Mouse (Mus musculus) intestine, embryonic 14.5 days (tissue): ENCODE results near the gene Sbk1. TPM values are rescaled to one million over a fixed set of nuclear protein-coding genes. Genes with fewer than 3 reads are reported as not detected.

Experiments
- ATAC-seq: fragments of 200-750 bp; cut with Nextera tagmentation; replicated peaks from 2 replicates; pipeline ENCODE4 v1.8.0; 2017; ENCODE audit warnings: low read depth, moderate number of reproducible peaks, moderate TSS enrichment, moderate library complexity; ENCODE audit not compliant: low FRiP score, low TSS enrichment
- DNase-seq: peaks from one replicate; pipeline ENCODE4 v3.0.0-alpha.2; 2018; ENCODE audit warnings: low spot score
- H3K27ac ChIP-seq: fragments of 300-500 bp; sonication (generic); 2 replicates; pipeline ENCODE4 v1.5.1; 2014; ENCODE audit warnings: low read depth, mild to moderate bottlenecking, control low read depth
- H3K27me3 ChIP-seq: fragments of 300-500 bp; sonication (generic); replicated peaks from 2 replicates; pipeline ENCODE4 v1.6.1; 2014; ENCODE audit warnings: low read length, control low read depth; ENCODE audit not compliant: control insufficient read depth, insufficient read depth
- H3K36me3 ChIP-seq: fragments of 300-500 bp; sonication (generic); 2 replicates; pipeline ENCODE4 v1.6.1; 2014; ENCODE audit warnings: low read length, control low read depth; ENCODE audit not compliant: control insufficient read depth, insufficient read depth
- H3K4me1 ChIP-seq: fragments of 300-500 bp; sonication (generic); replicated peaks from 2 replicates; pipeline ENCODE4 v1.6.1; 2014; ENCODE audit warnings: low read length, control low read depth, mixed read lengths; ENCODE audit not compliant: control insufficient read depth, insufficient read depth
- H3K4me2 ChIP-seq: fragments of 300-500 bp; sonication (generic); 2 replicates; pipeline ENCODE4 v1.6.1; 2014; ENCODE audit warnings: low read length
- H3K4me3 ChIP-seq: fragments of 300-500 bp; sonication (generic); 2 replicates; pipeline ENCODE4 v1.5.1; 2014; ENCODE audit warnings: low read depth, low read length, control low read depth, mixed read lengths
- H3K9ac ChIP-seq: fragments of 300-500 bp; sonication (generic); 2 replicates; pipeline ENCODE4 v1.6.1; 2014; ENCODE audit warnings: mild to moderate bottlenecking, low read length
- H3K9me3 ChIP-seq: fragments of 300-500 bp; sonication (generic); 2 replicates; pipeline ENCODE4 v1.6.1; 2016; ENCODE audit warnings: low read length, control low read depth; ENCODE audit not compliant: control insufficient read depth
- WGBS: fragments of 180-500 bp; shearing (Covaris S2); extraction: QIAGEN DNeasy Blood & Tissue Kit; methylation state at CpG from one replicate; pipeline ENCODE4 v1.1.7; 2014; 5-methylcytosine and 5-hydroxymethylcytosine counted together
- polyA plus RNA-seq: library from polyadenylated mRNA; unstranded; fragments of >200 nt; fragmentation: Nextera tagmentation; extraction: Ambion mirVana; gene quantifications from 2 replicates; pipeline ENCODE4 v1.2.1, GENCODE M21; 2014

The Sbk1 gene
- polyA plus RNA-seq, 1 experiment from 2014 or later, result 34.2 TPM

GRCm38 (mm10) chr7:126274137-126274536 is 1.7 kb downstream of the Sbk1 start:
- ATAC-seq, result no peak
- no peaks in the 10 kb centered on the region for H3K9me3 ChIP-seq
- peaks cover 23% of the 10 kb centered on the region for H3K4me1 ChIP-seq
- peaks cover 29% of the 10 kb centered on the region for H3K36me3 ChIP-seq
- WGBS, result 16% methylated on average over 3 of the region's 3 CpGs
- H3K4me2 ChIP-seq, result peak overlapping the region; percentile 90
- DNase-seq, result no peak
- H3K4me3 ChIP-seq, result peak overlapping the region; percentile 70
- H3K9ac ChIP-seq, result peak overlapping the region; percentile 93
- H3K27me3 ChIP-seq, result no peaks in the 10 kb centered on the region
- H3K27ac ChIP-seq, result no peak overlapping the region

DNA sequence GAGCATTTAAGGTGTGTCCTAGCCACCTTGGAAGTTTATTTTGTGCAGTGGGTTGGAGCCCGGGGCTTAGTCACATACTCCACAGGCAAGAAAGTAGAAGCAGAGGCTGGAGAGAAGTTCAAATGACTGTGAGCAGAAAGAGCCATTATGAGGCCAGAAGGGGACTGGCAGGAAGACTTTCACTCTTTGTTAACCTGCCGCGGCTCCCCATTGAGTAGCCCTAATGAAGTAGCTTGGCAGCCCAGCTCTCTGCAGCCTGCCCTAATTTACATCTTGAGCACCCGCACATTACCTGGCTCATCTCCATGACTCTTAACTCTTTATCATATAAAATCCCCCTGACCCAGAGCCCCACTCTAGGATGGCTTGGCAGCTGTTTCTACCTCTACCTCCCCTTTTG is 2.2 kb downstream of the Sbk1 start:
- WGBS, result 18% methylated on average over 4 of the region's 4 CpGs
- peak overlapping the region; percentile 90 for H3K4me2 ChIP-seq
- no peaks in the 10 kb centered on the region for H3K9me3 ChIP-seq
- DNase-seq (no peak), ATAC-seq (no peak)
- H3K27ac ChIP-seq, result no peak overlapping the region
- peaks cover 23% of the 10 kb centered on the region for H3K4me1 ChIP-seq
- H3K36me3 ChIP-seq, result peaks cover 29% of the 10 kb centered on the region
- no peaks in the 10 kb centered on the region for H3K27me3 ChIP-seq
- H3K4me3 ChIP-seq, result peak overlapping the region; percentile 70
- H3K9ac ChIP-seq, result peak overlapping the region; percentile 93

DNA sequence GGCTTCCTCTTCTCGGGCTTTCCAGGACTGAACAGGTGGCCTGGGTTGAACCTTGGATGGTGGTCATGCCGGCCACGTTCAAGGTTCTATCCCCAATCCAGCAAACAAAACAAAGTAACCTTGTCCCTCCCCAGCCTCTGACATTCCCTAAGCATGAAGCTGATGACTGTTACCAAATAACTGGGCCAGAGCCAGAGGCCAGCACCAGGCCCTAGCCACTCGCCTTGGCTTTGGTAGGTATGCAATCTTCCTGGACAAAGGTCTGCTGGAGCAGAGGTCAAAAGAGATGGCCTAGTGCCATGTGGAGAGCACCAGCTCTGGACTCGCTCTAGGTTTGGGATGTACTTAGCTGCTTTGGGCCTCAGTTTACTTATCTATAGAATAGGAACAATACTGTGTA is 3.3 kb downstream of the Sbk1 start:
- H3K4me3 ChIP-seq, result no peak overlapping the region
- H3K9me3 ChIP-seq, result no peaks in the 10 kb centered on the region
- peaks cover 23% of the 10 kb centered on the region for H3K4me1 ChIP-seq
- H3K36me3 ChIP-seq, result peaks cover 29% of the 10 kb centered on the region
- ATAC-seq, result no peak
- no peak for DNase-seq
- WGBS, result 88% methylated on average over 5 of the region's 5 CpGs
- no peaks in the 10 kb centered on the region for H3K27me3 ChIP-seq
- no peak overlapping the region for H3K9ac ChIP-seq
- no peak overlapping the region for H3K27ac ChIP-seq
- no peak overlapping the region for H3K4me2 ChIP-seq

- Histone ChIP-seq H3K9me3 (no peaks in the 10 kb centered on the region), H3K4me2 (no peak overlapping the region), H3K36me3 (peaks cover 31% of the 10 kb centered on the region), H3K4me1 (peaks cover 22% of the 10 kb centered on the region), H3K9ac (no peak overlapping the region), H3K27ac (no peak overlapping the region), H3K4me3 (no peak overlapping the region), H3K27me3 (no peaks in the 10 kb centered on the region)
- 58% methylated on average over 6 of the region's 6 CpGs for WGBS
- DNase-seq (no peak), ATAC-seq (no peak)
Measured at GRCm38 (mm10) chr7:126276297-126276696, 3.9 kb downstream of the Sbk1 start.

DNA sequence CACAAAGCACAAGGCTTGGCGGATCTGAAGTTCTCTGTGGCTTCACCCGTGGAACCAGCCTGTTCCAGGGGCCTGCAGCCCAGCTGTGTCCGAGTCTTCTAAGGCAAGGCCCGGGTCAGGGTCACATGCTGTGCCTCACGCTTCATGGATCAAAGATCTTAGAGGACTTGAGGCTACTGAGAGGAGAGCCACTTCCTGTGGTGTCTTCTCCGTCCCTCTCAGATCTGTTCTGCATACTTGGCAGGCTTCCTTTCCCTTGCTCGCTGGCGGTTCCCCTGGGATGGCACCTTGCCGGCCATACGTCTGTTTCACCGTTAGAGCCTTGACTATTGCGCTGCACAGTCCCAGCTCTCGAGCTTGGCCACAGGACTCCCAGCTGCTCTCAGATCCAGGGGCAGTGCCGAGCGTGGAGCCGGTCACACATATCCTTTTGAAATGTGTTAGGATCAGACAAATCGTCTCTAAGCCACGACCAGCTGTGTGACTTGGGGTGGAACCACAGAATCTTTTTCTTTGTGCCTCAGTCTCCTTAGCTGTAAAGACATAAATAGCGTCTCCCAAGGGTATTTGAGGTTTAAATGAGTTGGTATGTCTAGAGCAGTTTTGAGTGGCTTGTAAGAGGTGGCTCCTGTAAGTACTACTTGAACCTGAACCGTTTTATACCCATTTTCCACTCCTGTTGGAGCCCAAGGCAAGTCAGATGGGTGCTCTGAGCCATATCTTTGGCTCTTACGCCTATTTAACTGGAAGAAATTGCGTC is 5.3 kb downstream of the Sbk1 start:
- Histone ChIP-seq H3K4me1 (peaks cover 20% of the 10 kb centered on the region), H3K27me3 (no peaks in the 10 kb centered on the region), H3K4me3 (no peak overlapping the region), H3K36me3 (peaks cover 39% of the 10 kb centered on the region), H3K27ac (no peak overlapping the region), H3K9ac (no peak overlapping the region), H3K4me2 (no peak overlapping the region), H3K9me3 (no peaks in the 10 kb centered on the region)
- DNase-seq (no peak), ATAC-seq (no peak)
- 82% methylated on average over 22 of the region's 22 CpGs for WGBS

- Histone ChIP-seq H3K36me3 (peaks cover 42% of the 10 kb centered on the region), H3K4me3 (no peak overlapping the region)
- 85% methylated on average over 5 of the region's 5 CpGs for WGBS
Measured at GRCm38 (mm10) chr7:126278799-126279198, 6.4 kb downstream of the Sbk1 start.

DNA sequence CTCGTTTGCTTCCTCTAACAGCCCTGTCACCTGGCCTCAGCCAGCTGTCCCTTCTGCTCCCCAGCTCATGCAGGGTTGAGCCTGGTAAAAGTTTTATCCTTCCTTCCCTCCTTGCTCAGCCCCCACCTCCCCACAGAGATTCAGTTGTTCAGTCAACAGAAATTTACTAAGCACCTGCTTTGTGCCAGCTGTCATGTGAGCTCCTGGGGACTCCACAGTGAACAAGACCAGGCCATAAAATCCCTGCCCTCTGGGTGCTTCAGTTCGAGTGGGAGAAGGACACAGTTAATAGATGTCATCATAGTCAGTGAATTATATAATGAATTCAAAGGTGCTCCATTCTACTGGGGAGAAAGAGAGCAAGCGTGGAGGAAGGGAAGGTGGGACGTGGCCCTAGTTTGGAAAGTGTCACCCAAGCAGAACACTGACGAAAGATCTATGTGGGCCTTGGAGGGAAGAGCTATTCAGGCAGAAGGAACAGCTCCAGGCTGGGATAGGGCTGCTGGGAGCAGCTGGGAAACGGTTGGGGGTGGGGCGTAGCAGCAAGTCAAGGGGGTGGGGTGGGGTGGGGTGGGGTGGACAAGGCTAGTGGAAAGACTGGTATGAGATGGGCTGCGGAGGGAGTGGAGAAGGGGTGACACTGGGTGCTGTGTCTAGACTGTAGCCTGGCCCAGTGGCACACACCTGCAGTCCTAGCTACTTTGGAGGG is 7.5 kb downstream of the Sbk1 start:
- Histone ChIP-seq H3K36me3 (peaks cover 46% of the 10 kb centered on the region), H3K4me1 (peaks cover 7% of the 10 kb centered on the region), H3K9me3 (no peaks in the 10 kb centered on the region), H3K27ac (no peak overlapping the region), H3K9ac (no peak overlapping the region), H3K4me3 (no peak overlapping the region), H3K4me2 (no peak overlapping the region), H3K27me3 (no peaks in the 10 kb centered on the region)
- DNase-seq (no peak), ATAC-seq (no peak)
- WGBS, result 85% methylated on average over 8 of the region's 8 CpGs

More at GRCm38 (mm10) chr7:126278799-126279198, 6.4 kb downstream of the Sbk1 start:
- no peaks in the 10 kb centered on the region for H3K27me3 ChIP-seq
- ATAC-seq (no peak), DNase-seq (no peak)
- H3K9me3 ChIP-seq, result no peaks in the 10 kb centered on the region
- no peak overlapping the region for H3K9ac ChIP-seq
- H3K4me1 ChIP-seq, result peaks cover 19% of the 10 kb centered on the region
- H3K4me2 ChIP-seq, result no peak overlapping the region
- H3K27ac ChIP-seq, result no peak overlapping the region

- Histone ChIP-seq H3K36me3 (peaks cover 46% of the 10 kb centered on the region), H3K9me3 (no peaks in the 10 kb centered on the region), H3K9ac (no peak overlapping the region), H3K4me3 (no peak overlapping the region), H3K27ac (no peak overlapping the region), H3K4me2 (no peak overlapping the region), H3K4me1 (0 out of 2 replicates have a peak, but pooled peaks cover 4% of the 10 kb centered on the region), H3K27me3 (no peaks in the 10 kb centered on the region)
- 55% methylated on average over 6 of the region's 6 CpGs for WGBS
- DNase-seq (peak; percentile 59), ATAC-seq (no peak)
Measured at GRCm38 (mm10) chr7:126280696-126281095, 8.3 kb downstream of the Sbk1 start.
